Mouse (Mus musculus) liver, adult 2 months (tissue): ENCODE results near the gene Epn1. TPM values are rescaled to one million over a fixed set of nuclear protein-coding genes. Genes with fewer than 3 reads are reported as not detected.
A peak's percentile ranks its signal among the peaks of the same experiment; 100 is the strongest.

Experiments
- DNase-seq: peaks from one replicate; pipeline ENCODE4 v3.0.0-alpha.2; 2011; ENCODE audit warnings: low read depth, low spot score; ENCODE audit errors: extremely low read depth
- H3K27ac ChIP-seq: fragments of 200-500 bp; replicated peaks from 2 replicates; pipeline ENCODE4 v1.5.1; 2012; ENCODE audit warnings: low read depth, mild to moderate bottlenecking, control low read depth, inconsistent platforms, low read length; ENCODE audit not compliant: insufficient read depth
- H3K27me3 ChIP-seq: fragments of 200-500 bp; 2 replicates; pipeline ENCODE4 v1.6.1; 2012; ENCODE audit warnings: mild to moderate bottlenecking, moderate library complexity, low read length, inconsistent platforms; ENCODE audit not compliant: control insufficient read depth, insufficient read depth
- H3K36me3 ChIP-seq: fragments of 200-500 bp; 2 replicates; pipeline ENCODE4 v1.6.1; 2012; ENCODE audit warnings: low read length, inconsistent platforms; ENCODE audit not compliant: control insufficient read depth, insufficient read depth
- H3K4me1 ChIP-seq: fragments of 200-500 bp; 2 replicates; pipeline ENCODE4 v1.6.1; 2011; ENCODE audit warnings: low read length; ENCODE audit not compliant: control insufficient read depth, insufficient read depth
- H3K4me3 ChIP-seq: fragments of 200-500 bp; 2 replicates; pipeline ENCODE4 v1.5.1; 2011; ENCODE audit warnings: low read depth, mild to moderate bottlenecking, control low read depth, low read length, moderate library complexity; ENCODE audit not compliant: insufficient read depth
- H3K79me2 ChIP-seq: fragments of 200-500 bp; 2 replicates; pipeline ENCODE4 v1.6.1; 2012; ENCODE audit warnings: inconsistent platforms, mild to moderate bottlenecking, low read length, moderate library complexity; ENCODE audit not compliant: control insufficient read depth, insufficient read depth
- H3K9ac ChIP-seq: fragments of 200-500 bp; 2 replicates; pipeline ENCODE4 v1.6.1; 2012; ENCODE audit warnings: low read depth, mild to moderate bottlenecking, control low read depth, inconsistent platforms, low read length
- CTCF ChIP-seq: fragments of 200-500 bp; IDR thresholded peaks from 2 replicates; pipeline ENCODE4 v1.5.1; 2011; ENCODE audit warnings: low read depth, low read length, control low read depth
- POLR2A ChIP-seq: fragments of 200-500 bp; IDR thresholded peaks from 2 replicates; pipeline ENCODE4 v1.6.1; 2011; ENCODE audit warnings: low read length, control low read depth; ENCODE audit not compliant: insufficient read depth; ENCODE audit errors: extremely low read depth
- WGBS: fragments of 180-500 bp; shearing (Covaris S2); methylation state at CpG from one replicate; pipeline ENCODE4 v1.1.7; 2018; 5-methylcytosine and 5-hydroxymethylcytosine counted together
- polyA plus RNA-seq: library from polyadenylated mRNA; depleted of rRNA; stranded (reverse); fragments of >200 nt; gene quantifications from 2 replicates; pipeline ENCODE4 v1.2.3, GENCODE M21; 2012; rRNA removed
- total RNA-seq: library from RNA; depleted of rRNA; stranded (reverse); fragments of >200 nt; gene quantifications from 2 replicates; pipeline ENCODE4 v1.2.3, GENCODE M21; 2014; rRNA removed

Gene Epn1
- total RNA-seq (54.2 and 81.8 TPM in 2 replicates), polyA plus RNA-seq (203 and 212 TPM in 2 replicates)

GRCm38 (mm10) chr7:5080010-5080751 lies at the start of gene Epn1:
TSS of gene Epn1 (plus strand) at chr7:5080235.
- peak within 1 kb of the TSS; percentile 93 for H3K27ac ChIP-seq
- H3K4me1 ChIP-seq = peaks cover 19% of the 10 kb centered on the region
- H3K4me3 ChIP-seq = peak within 1 kb of the TSS; percentile 97
- H3K27me3 ChIP-seq = no peaks in the 10 kb centered on the region
- 1% methylated on average over 81 of the region's 81 CpGs for WGBS
- DNase-seq = peak; percentile 88
- peak; percentile 39; the same call in 1 of the 2 replicates for TF ChIP-seq POLR2A
- TF ChIP-seq CTCF = 0 out of 2 replicates have a peak, but pooled peaks have one; percentile 2
- H3K79me2 ChIP-seq = peaks cover 24% of the 10 kb centered on the region
- peaks cover 36% of the 10 kb centered on the region for H3K36me3 ChIP-seq
- H3K9ac ChIP-seq = peak within 1 kb of the TSS; percentile 99

GRCm38 (mm10) chr7:5030554-5031275 lies 49.3 kb upstream of the Epn1 start:
- H3K27ac ChIP-seq = no peak overlapping the region
- no peak for DNase-seq
- H3K9ac ChIP-seq = no peak overlapping the region
- peaks cover 40% of the 10 kb centered on the region for H3K36me3 ChIP-seq
- H3K4me3 ChIP-seq = no peak overlapping the region
- WGBS = 94% methylated on average over 63 of the region's 63 CpGs
- H3K27me3 ChIP-seq = peaks cover 3% of the 10 kb centered on the region; the same call in 1 of the 2 replicates
- no peaks in the 10 kb centered on the region for H3K4me1 ChIP-seq
- TF ChIP-seq CTCF (no peak), POLR2A (no peak)
- H3K79me2 ChIP-seq = no peaks in the 10 kb centered on the region; the same call in 1 of the 2 replicates

- Histone ChIP-seq H3K9ac (no peak overlapping the region), H3K27me3 (peaks cover 3% of the 10 kb centered on the region; the same call in 1 of the 2 replicates), H3K36me3 (peaks cover 40% of the 10 kb centered on the region), H3K79me2 (no peaks in the 10 kb centered on the region), H3K27ac (no peak overlapping the region), H3K4me1 (no peaks in the 10 kb centered on the region), H3K4me3 (no peak overlapping the region)
- TF ChIP-seq CTCF (no peak), POLR2A (no peak)
- no peak for DNase-seq
- 95% methylated on average over 46 of the region's 46 CpGs for whole genome bisulfite sequencing
These were observed 48.5 kb upstream of the Epn1 start for GRCm38 (mm10) chr7:5031496-5031895.

- no peak within 1 kb of the TSS for H3K27ac ChIP-seq
- H3K4me1 ChIP-seq = peaks cover 2% of the 10 kb centered on the region
- WGBS = 87% methylated on average over 3 of the region's 3 CpGs
- no peak for TF ChIP-seq CTCF
- TF ChIP-seq POLR2A = no peak
- no peak for DNase-seq
- no peak within 1 kb of the TSS for H3K9ac ChIP-seq
- H3K27me3 ChIP-seq = peaks cover 3% of the 10 kb centered on the region; the same call in 1 of the 2 replicates
- H3K36me3 ChIP-seq = peaks cover 30% of the 10 kb centered on the region
- no peak within 1 kb of the TSS for H3K4me3 ChIP-seq
- no peaks in the 10 kb centered on the region for H3K79me2 ChIP-seq
These were observed 46.2 kb upstream of the Epn1 start, which contains the start of gene 4632433K11Rik for GRCm38 (mm10) chr7:5033818-5034217. TSS of gene 4632433K11Rik (plus strand) at chr7:5034118.

- H3K9ac ChIP-seq = no peak overlapping the region
- H3K27ac ChIP-seq = no peak overlapping the region
- H3K36me3 ChIP-seq = peaks cover 12% of the 10 kb centered on the region
- TF ChIP-seq POLR2A = no peak
- no peak for TF ChIP-seq CTCF
- 0 out of 2 replicates have a peak, but pooled peaks cover 3% of the 10 kb centered on the region for H3K27me3 ChIP-seq
- 98% methylated on average over 17 of the region's 17 CpGs for WGBS
- DNase-seq = no peak
- H3K4me3 ChIP-seq = no peak overlapping the region
- peaks cover 2% of the 10 kb centered on the region for H3K4me1 ChIP-seq
- H3K79me2 ChIP-seq = no peaks in the 10 kb centered on the region
These were observed 44.4 kb upstream of the Epn1 start for GRCm38 (mm10) chr7:5035628-5036027.

GRCm38 (mm10) chr7:5036136-5036535 lies 43.9 kb upstream of the Epn1 start:
- 97% methylated on average over 9 of the region's 9 CpGs for WGBS
- TF ChIP-seq POLR2A (no peak), CTCF (no peak)

More at GRCm38 (mm10) chr7:5036136-5036535, 43.9 kb upstream of the Epn1 start:
- Histone ChIP-seq H3K4me3 (no peak overlapping the region), H3K9ac (no peak overlapping the region), H3K27ac (no peak overlapping the region), H3K4me1 (peaks cover 2% of the 10 kb centered on the region), H3K79me2 (no peaks in the 10 kb centered on the region), H3K36me3 (peaks cover 8% of the 10 kb centered on the region), H3K27me3 (0 out of 2 replicates have a peak, but pooled peaks cover 3% of the 10 kb centered on the region)
- no peak for DNase-seq
